Mouse (Mus musculus): Measurements from ENCODE around the gene Txndc12.

DNA sequence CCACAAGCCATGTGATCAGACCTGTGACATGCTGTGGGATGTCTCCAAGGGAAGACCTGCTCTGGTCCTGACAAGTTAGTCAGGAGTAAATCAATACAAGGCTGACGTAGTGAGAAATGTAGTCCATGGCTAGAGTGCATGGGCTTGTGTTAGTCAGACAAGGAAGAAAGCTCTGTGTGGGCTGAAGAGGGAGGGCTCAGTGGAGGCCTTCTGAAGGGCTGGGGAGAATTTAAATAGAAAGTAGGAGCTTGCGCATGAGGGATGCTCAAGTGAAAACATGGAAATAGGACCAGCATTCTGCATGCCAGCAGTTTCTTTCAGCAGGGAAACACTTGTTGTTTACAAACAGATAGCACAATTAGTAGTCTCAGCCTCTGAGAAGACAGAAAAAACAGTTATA, 30.9 kb upstream of the Txndc12 start:
- TF ChIP-seq SRF (IDR thresholded peaks at IDR 0.05; ENCODE audit: control insufficient read depth, insufficient read length, low read depth) (no peak), CEBPB (IDR thresholded peaks at IDR 0.05; ENCODE audit: insufficient read depth, poor library complexity, severe bottlenecking) (no peak), POLR2A (IDR thresholded peaks at IDR 0.05; ENCODE audit: insufficient read length, low read depth) (no peak)

Data from myocyte (in vitro differentiated cells).